Mouse (Mus musculus): ENCODE results near the gene Hrg. TPM values are rescaled to one million over a fixed set of nuclear protein-coding genes. Genes with fewer than 3 reads are reported as not detected.

The Hrg gene
- not detected in 2 replicates for polyA plus RNA-seq (2012; ENCODE audit: insufficient read depth, insufficient read length, missing spikeins)

GRCm38 (mm10) chr16:22950840-22951395 is at the start of gene Hrg:
TSS of gene Hrg (plus strand) at chr16:22951072.
- no peak within 1 kb of the TSS for H3K4me3 ChIP-seq (ENCODE audit: insufficient read depth, low read depth, low read length)

GRCm38 (mm10) chr16:22901326-22901725 is 49.5 kb upstream of the Hrg start:
- Histone ChIP-seq H3K27ac (replicated peaks; ENCODE audit: low read depth, low read length) (no peak overlapping the region), H3K4me3 (ENCODE audit: insufficient read depth, low read depth, low read length) (no peak overlapping the region), H3K4me1 (ENCODE audit: control insufficient read depth, insufficient read depth, insufficient read length, low read length) (no peaks in the 10 kb centered on the region)

More at GRCm38 (mm10) chr16:22950840-22951395, at the start of gene Hrg:
- Histone ChIP-seq H3K4me1 (ENCODE audit: control insufficient read depth, insufficient read depth, insufficient read length, low read length) (no peaks in the 10 kb centered on the region), H3K27ac (replicated peaks; ENCODE audit: low read depth, low read length) (no peak within 1 kb of the TSS)

- H3K27ac ChIP-seq (replicated peaks; ENCODE audit: low read depth, low read length), result no peak overlapping the region
- H3K4me3 ChIP-seq (ENCODE audit: insufficient read depth, low read depth, low read length), result no peak overlapping the region
- H3K4me1 ChIP-seq (ENCODE audit: control insufficient read depth, insufficient read depth, insufficient read length, low read length), result no peaks in the 10 kb centered on the region
These were observed 41.6 kb upstream of the Hrg start for GRCm38 (mm10) chr16:22909290-22909689.

- Histone ChIP-seq H3K4me1 (ENCODE audit: control insufficient read depth, insufficient read depth, insufficient read length, low read length) (no peaks in the 10 kb centered on the region), H3K4me3 (ENCODE audit: insufficient read depth, low read depth, low read length) (no peak overlapping the region), H3K27ac (replicated peaks; ENCODE audit: low read depth, low read length) (no peak overlapping the region)
These were observed 38.9 kb upstream of the Hrg start for GRCm38 (mm10) chr16:22911986-22912385.

- Histone ChIP-seq H3K27ac (replicated peaks; ENCODE audit: low read depth, low read length) (no peak overlapping the region), H3K4me3 (ENCODE audit: insufficient read depth, low read depth, low read length) (no peak overlapping the region), H3K4me1 (ENCODE audit: control insufficient read depth, insufficient read depth, insufficient read length, low read length) (no peaks in the 10 kb centered on the region)
These were observed 38.0 kb upstream of the Hrg start for GRCm38 (mm10) chr16:22912886-22913285.

GRCm38 (mm10) chr16:22914276-22914675 is 36.6 kb upstream of the Hrg start:
- no peak overlapping the region for H3K4me3 ChIP-seq (ENCODE audit: insufficient read depth, low read depth, low read length)
- no peaks in the 10 kb centered on the region for H3K4me1 ChIP-seq (ENCODE audit: control insufficient read depth, insufficient read depth, insufficient read length, low read length)

GRCm38 (mm10) chr16:22918034-22918433 is 32.8 kb upstream of the Hrg start, which contains the start of gene Fetub:
TSS of gene Fetub (plus strand) at chr16:22918334.
- Histone ChIP-seq H3K4me3 (ENCODE audit: insufficient read depth, low read depth, low read length) (no peak within 1 kb of the TSS), H3K27ac (replicated peaks; ENCODE audit: low read depth, low read length) (no peak within 1 kb of the TSS)

More at GRCm38 (mm10) chr16:22914276-22914675, 36.6 kb upstream of the Hrg start:
- no peak overlapping the region for H3K27ac ChIP-seq (replicated peaks; ENCODE audit: low read depth, low read length)

GRCm38 (mm10) chr16:22918664-22919312 is 32.1 kb upstream of the Hrg start:
- no peaks in the 10 kb centered on the region for H3K4me1 ChIP-seq (ENCODE audit: control insufficient read depth, insufficient read depth, insufficient read length, low read length)
- H3K4me3 ChIP-seq (ENCODE audit: insufficient read depth, low read depth, low read length), result no peak overlapping the region
- H3K27ac ChIP-seq (replicated peaks; ENCODE audit: low read depth, low read length), result no peak overlapping the region

More at GRCm38 (mm10) chr16:22918034-22918433, 32.8 kb upstream of the Hrg start, which contains the start of gene Fetub:
- no peaks in the 10 kb centered on the region for H3K4me1 ChIP-seq (ENCODE audit: control insufficient read depth, insufficient read depth, insufficient read length, low read length)

- no peak overlapping the region for H3K4me3 ChIP-seq (ENCODE audit: insufficient read depth, low read depth, low read length)
- H3K27ac ChIP-seq (replicated peaks; ENCODE audit: low read depth, low read length), result no peak overlapping the region
- H3K4me1 ChIP-seq (ENCODE audit: control insufficient read depth, insufficient read depth, insufficient read length, low read length), result no peaks in the 10 kb centered on the region
These were observed 30.7 kb upstream of the Hrg start for GRCm38 (mm10) chr16:22919971-22920854.

GRCm38 (mm10) chr16:22921761-22922160 is 29.1 kb upstream of the Hrg start:
- H3K27ac ChIP-seq (replicated peaks; ENCODE audit: low read depth, low read length), result no peak overlapping the region
- H3K4me3 ChIP-seq (ENCODE audit: insufficient read depth, low read depth, low read length), result no peak overlapping the region
- no peaks in the 10 kb centered on the region for H3K4me1 ChIP-seq (ENCODE audit: control insufficient read depth, insufficient read depth, insufficient read length, low read length)

GRCm38 (mm10) chr16:22922433-22922832 is 28.4 kb upstream of the Hrg start:
- H3K4me3 ChIP-seq (ENCODE audit: insufficient read depth, low read depth, low read length), result no peak overlapping the region
- H3K4me1 ChIP-seq (ENCODE audit: control insufficient read depth, insufficient read depth, insufficient read length, low read length), result no peaks in the 10 kb centered on the region
- no peak overlapping the region for H3K27ac ChIP-seq (replicated peaks; ENCODE audit: low read depth, low read length)

- H3K4me3 ChIP-seq (ENCODE audit: insufficient read depth, low read depth, low read length), result no peak overlapping the region
- no peaks in the 10 kb centered on the region for H3K4me1 ChIP-seq (ENCODE audit: control insufficient read depth, insufficient read depth, insufficient read length, low read length)
- no peak overlapping the region for H3K27ac ChIP-seq (replicated peaks; ENCODE audit: low read depth, low read length)
These were observed 21.3 kb upstream of the Hrg start for GRCm38 (mm10) chr16:22929575-22929974.

- no peak overlapping the region for H3K4me3 ChIP-seq (ENCODE audit: insufficient read depth, low read depth, low read length)
- no peak overlapping the region for H3K27ac ChIP-seq (replicated peaks; ENCODE audit: low read depth, low read length)
- no peaks in the 10 kb centered on the region for H3K4me1 ChIP-seq (ENCODE audit: control insufficient read depth, insufficient read depth, insufficient read length, low read length)
These were observed 19.3 kb upstream of the Hrg start for GRCm38 (mm10) chr16:22931431-22932200.

GRCm38 (mm10) chr16:22937631-22938030 is 13.2 kb upstream of the Hrg start:
- H3K4me1 ChIP-seq (ENCODE audit: control insufficient read depth, insufficient read depth, insufficient read length, low read length), result no peaks in the 10 kb centered on the region
- no peak overlapping the region for H3K4me3 ChIP-seq (ENCODE audit: insufficient read depth, low read depth, low read length)
- no peak overlapping the region for H3K27ac ChIP-seq (replicated peaks; ENCODE audit: low read depth, low read length)

GRCm38 (mm10) chr16:22938541-22938940 is 12.3 kb upstream of the Hrg start:
- H3K27ac ChIP-seq (replicated peaks; ENCODE audit: low read depth, low read length), result no peak overlapping the region
- H3K4me3 ChIP-seq (ENCODE audit: insufficient read depth, low read depth, low read length), result no peak overlapping the region
- no peaks in the 10 kb centered on the region for H3K4me1 ChIP-seq (ENCODE audit: control insufficient read depth, insufficient read depth, insufficient read length, low read length)
